Mouse (Mus musculus) spleen, embryonic (tissue): Measurements from ENCODE around the gene Prr36.

ENCODE experiments used
- CTCF ChIA-PET: fragments of 350-600 bp; sonication (Branson Sonifier 250); formaldehyde crosslinking; loops from one replicate; lab custom pipeline; 2022; lab: Charles Lee

The Prr36 gene

GRCm38 (mm10) chr8:4205246-4206123, 11.8 kb downstream of the Prr36 start:
- CTCF ChIA-PET, result no interaction called here

GRCm38 (mm10) chr8:4201321-4201720, 15.9 kb downstream of the Prr36 start:
- CTCF ChIA-PET, result no interaction called here

GRCm38 (mm10) chr8:4193588-4193894, 23.7 kb downstream of the Prr36 start:
- CTCF ChIA-PET, result no interaction called here

GRCm38 (mm10) chr8:4192807-4193587, 24.3 kb downstream of the Prr36 start:
- CTCF ChIA-PET, result no interaction called here

DNA sequence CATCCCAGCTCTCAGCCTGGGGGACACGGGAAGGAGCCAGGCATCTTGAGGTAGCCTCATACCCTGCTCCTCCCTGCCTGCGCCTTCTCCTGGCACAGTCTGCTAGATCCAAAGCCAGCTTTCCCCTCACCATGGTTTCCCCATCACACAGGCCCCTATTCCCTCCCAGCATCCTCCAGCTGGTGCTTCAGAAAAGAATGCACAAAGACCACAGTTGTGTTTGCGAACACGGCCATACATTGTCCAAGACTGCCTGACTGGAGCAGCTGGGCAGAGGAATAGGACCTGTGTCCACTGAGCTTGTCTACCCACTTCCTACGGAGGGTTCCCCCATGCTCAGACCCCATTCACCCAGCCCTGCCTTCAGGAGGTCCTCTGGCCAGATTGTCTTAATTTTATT, 25.0 kb downstream of the Prr36 start:
- CTCF ChIA-PET, result no interaction called here

DNA sequence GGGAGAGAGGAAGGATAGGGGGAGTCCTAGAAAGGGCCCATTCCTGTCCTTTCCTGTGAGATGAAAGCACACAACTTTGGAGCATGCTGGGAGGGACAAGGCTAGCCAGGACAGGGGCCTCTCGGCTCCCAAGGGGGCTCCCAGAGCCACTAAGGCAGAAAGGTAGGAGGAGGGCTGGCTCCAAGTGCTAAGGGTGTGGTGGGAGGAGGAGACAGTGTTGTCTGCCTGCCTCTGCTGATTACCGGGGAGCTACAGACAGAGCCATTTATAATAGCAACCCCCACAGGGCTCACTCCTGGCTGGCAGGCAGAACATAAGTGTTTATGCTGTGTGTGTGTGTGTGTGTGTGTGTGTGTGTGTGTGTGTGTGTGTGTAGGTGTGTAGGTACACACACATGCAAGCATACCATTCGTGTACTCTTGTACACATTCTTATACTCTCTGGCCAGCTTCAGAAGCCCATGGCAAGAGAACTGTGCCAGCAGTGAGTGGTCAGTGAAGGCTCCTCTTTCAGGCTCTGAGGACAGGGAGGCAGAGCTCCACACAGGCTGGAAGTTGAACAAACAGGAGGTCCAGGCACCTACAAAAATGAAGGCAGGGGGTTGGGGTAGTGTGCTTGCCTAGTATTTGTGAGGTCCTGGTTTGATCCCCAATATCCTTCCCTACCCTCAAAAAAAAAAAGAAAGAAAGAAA, 28.1 kb downstream of the Prr36 start:
- CTCF ChIA-PET, result no interaction called here

GRCm38 (mm10) chr8:4188605-4189004, 28.7 kb downstream of the Prr36 start:
- CTCF ChIA-PET, result no interaction called here

DNA sequence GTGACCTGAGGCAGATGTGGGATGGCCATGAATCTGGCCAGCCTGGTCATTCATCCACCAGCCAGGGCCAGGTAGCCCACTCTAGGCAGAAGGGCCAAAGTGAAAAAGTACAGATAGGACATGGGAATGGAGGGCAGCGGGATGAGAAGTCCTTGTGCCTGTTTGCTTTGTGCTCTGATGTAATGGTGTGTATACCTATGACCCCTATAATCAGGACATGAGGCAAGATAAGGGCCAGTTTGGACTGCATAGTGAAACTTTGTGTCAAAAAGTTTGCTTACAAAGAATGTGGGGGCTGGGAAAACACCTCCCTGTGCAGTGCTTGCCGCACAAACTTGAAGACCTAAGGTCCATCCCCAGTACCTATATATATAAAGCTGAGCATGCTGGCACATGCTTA, 31.1 kb downstream of the Prr36 start:
- CTCF ChIA-PET, result no interaction called here

DNA sequence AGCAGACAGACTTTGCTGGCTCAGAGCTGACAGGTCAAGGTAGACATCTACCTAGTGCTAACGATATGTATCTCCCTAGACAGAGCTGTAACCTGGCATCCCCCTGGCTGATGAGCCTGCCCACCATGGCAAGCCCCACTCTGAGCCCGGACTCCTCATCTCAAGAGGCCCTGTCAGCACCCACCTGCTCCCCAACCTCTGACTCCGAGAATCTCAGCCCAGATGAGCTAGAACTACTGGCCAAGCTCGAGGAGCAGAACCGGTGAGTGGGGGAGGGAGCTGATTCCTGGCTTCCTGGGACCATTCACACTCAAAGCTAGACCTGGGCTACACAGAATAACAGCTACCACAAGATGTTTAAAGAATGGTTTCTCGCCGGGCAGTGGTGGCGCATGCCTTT, 33.9 kb downstream of the Prr36 start:
- CTCF ChIA-PET, result no interaction called here

DNA sequence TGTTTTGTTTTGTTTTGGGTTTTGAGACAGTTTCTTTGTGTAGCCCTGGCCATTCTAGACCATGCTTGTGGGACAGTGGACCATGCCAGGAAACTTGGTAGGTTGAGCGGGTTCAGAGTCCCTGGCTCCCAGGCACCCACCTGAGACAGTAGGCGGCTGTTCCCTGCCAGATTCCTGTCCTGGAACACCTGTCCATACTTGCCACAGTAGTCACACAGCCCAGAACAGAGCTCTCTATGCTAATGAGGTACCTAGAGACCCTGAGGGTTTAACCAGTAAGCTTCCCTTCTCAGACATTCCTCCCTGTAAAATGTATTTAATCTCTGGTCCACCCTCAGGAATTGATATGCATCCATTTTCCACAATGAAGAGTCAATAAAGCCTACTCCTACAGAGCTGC, 43.2 kb downstream of the Prr36 start:
- CTCF ChIA-PET, result no interaction called here

DNA sequence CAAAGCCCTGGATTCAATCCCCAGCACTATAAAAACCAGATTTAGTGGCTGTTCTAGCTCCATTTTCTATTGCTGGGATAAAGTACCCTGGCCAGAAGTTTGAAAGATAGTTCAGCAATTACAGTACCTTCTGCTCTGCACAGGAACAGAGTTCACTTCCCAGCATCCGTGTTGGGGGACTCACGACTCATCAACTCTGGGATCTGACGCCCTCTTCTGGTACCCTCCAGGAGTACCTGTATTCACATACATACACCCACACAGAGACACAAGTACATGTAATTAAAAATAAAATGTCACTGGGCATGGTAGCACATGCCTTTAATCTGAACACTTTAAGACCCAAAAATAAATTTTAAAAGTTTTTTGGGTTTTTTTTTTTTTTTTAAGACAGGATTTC, 44.8 kb downstream of the Prr36 start:
- CTCF ChIA-PET, result no interaction called here

GRCm38 (mm10) chr8:4167918-4168317, 49.3 kb downstream of the Prr36 start:
- CTCF ChIA-PET, result no interaction called here

- CTCF ChIA-PET, result no interaction called here
Measured at GRCm38 (mm10) chr8:4166881-4167525, 50.3 kb downstream of the Prr36 start.

GRCm38 (mm10) chr8:4165852-4166751, 51.2 kb downstream of the Prr36 start, which contains the start of gene Evi5l:
Gene Evi5l, plus strand, starts transcription at chr8:4166567.
- CTCF ChIA-PET, result no interaction called here

GRCm38 (mm10) chr8:4165176-4165851, 51.9 kb downstream of the Prr36 start:
- CTCF ChIA-PET, result no interaction called here

GRCm38 (mm10) chr8:4162786-4163185, 54.5 kb downstream of the Prr36 start:
- CTCF ChIA-PET, result no interaction called here
